Mouse (Mus musculus): ENCODE data around the gene Gtse1.

- TF ChIP-seq POLR2A (IDR thresholded peaks at IDR 0.05; ENCODE audit: borderline replicate concordance, low read depth, low read length), result no peak
- no peak for TF ChIP-seq CTCF (IDR thresholded peaks at IDR 0.05; ENCODE audit: low read depth, low read length)
Measured at GRCm38 (mm10) chr15:85811535-85812277, 47.8 kb upstream of the Gtse1 start, which contains the start of gene Cdpf1.
